Mouse (Mus musculus): ENCODE results near the gene Pip5k1b. TPM values are rescaled to one million over a fixed set of nuclear protein-coding genes. Genes with fewer than 3 reads are reported as not detected.

Gene Pip5k1b
- polyA plus RNA-seq, 1 experiment from 2014 or later: 1.6 TPM

GRCm38 (mm10) chr19:24509391-24509790, 46.3 kb downstream of the Pip5k1b start:
- Histone ChIP-seq H3K27me3 (no peaks in the 10 kb centered on the region), H3K9me3 (replicated peaks) (no peaks in the 10 kb centered on the region), H3K4me1 (peaks cover 14% of the 10 kb centered on the region), H3K4me3 (no peak overlapping the region), H3K4me2 (no peak overlapping the region), H3K36me3 (ENCODE audit: poor library complexity, severe bottlenecking) (no peaks in the 10 kb centered on the region), H3K27ac (no peak overlapping the region), H3K9ac (no peak overlapping the region)
- no peak for ATAC-seq
- WGBS: 80% methylated on average over 6 of the region's 6 CpGs

GRCm38 (mm10) chr19:24508087-24508767, 47.4 kb downstream of the Pip5k1b start:
- Histone ChIP-seq H3K27me3 (no peaks in the 10 kb centered on the region), H3K9me3 (replicated peaks) (no peaks in the 10 kb centered on the region), H3K27ac (no peak overlapping the region), H3K9ac (no peak overlapping the region), H3K36me3 (ENCODE audit: poor library complexity, severe bottlenecking) (no peaks in the 10 kb centered on the region), H3K4me3 (no peak overlapping the region), H3K4me1 (peaks cover 14% of the 10 kb centered on the region), H3K4me2 (no peak overlapping the region)
- no peak for ATAC-seq
- 18% methylated on average over 13 of the region's 13 CpGs for WGBS

GRCm38 (mm10) chr19:24502736-24503421, 52.8 kb downstream of the Pip5k1b start:
- no peaks in the 10 kb centered on the region for H3K27me3 ChIP-seq
- H3K9me3 ChIP-seq (replicated peaks): no peaks in the 10 kb centered on the region
- no peaks in the 10 kb centered on the region for H3K36me3 ChIP-seq (ENCODE audit: poor library complexity, severe bottlenecking)
- H3K4me1 ChIP-seq: peaks cover 2% of the 10 kb centered on the region
- 86% methylated on average over 10 of the region's 10 CpGs for WGBS
- no peak overlapping the region for H3K4me3 ChIP-seq
- H3K9ac ChIP-seq: no peak overlapping the region
- H3K27ac ChIP-seq: no peak overlapping the region
- H3K4me2 ChIP-seq: no peak overlapping the region
- ATAC-seq: no peak

GRCm38 (mm10) chr19:24501525-24501924, 54.1 kb downstream of the Pip5k1b start:
- no peaks in the 10 kb centered on the region for H3K4me1 ChIP-seq
- no peak overlapping the region for H3K27ac ChIP-seq
- H3K27me3 ChIP-seq: no peaks in the 10 kb centered on the region
- no peak overlapping the region for H3K4me2 ChIP-seq
- H3K9ac ChIP-seq: no peak overlapping the region
- H3K4me3 ChIP-seq: no peak overlapping the region
- ATAC-seq: no peak
- no peaks in the 10 kb centered on the region for H3K36me3 ChIP-seq (ENCODE audit: poor library complexity, severe bottlenecking)
- no peaks in the 10 kb centered on the region for H3K9me3 ChIP-seq (replicated peaks)

- Histone ChIP-seq H3K4me3 (no peak overlapping the region), H3K9ac (no peak overlapping the region), H3K4me2 (no peak overlapping the region), H3K27ac (no peak overlapping the region), H3K4me1 (no peaks in the 10 kb centered on the region), H3K27me3 (no peaks in the 10 kb centered on the region), H3K9me3 (replicated peaks) (no peaks in the 10 kb centered on the region), H3K36me3 (ENCODE audit: poor library complexity, severe bottlenecking) (no peaks in the 10 kb centered on the region)
- WGBS: 83% methylated on average over 5 of the region's 5 CpGs
- ATAC-seq: no peak
Measured at GRCm38 (mm10) chr19:24500431-24500830, 55.2 kb downstream of the Pip5k1b start.

GRCm38 (mm10) chr19:24499291-24499690, 56.4 kb downstream of the Pip5k1b start:
- Histone ChIP-seq H3K4me2 (no peak overlapping the region), H3K9me3 (replicated peaks) (no peaks in the 10 kb centered on the region), H3K27me3 (no peaks in the 10 kb centered on the region), H3K27ac (no peak overlapping the region), H3K4me3 (no peak overlapping the region), H3K9ac (no peak overlapping the region), H3K4me1 (no peaks in the 10 kb centered on the region), H3K36me3 (ENCODE audit: poor library complexity, severe bottlenecking) (no peaks in the 10 kb centered on the region)
- ATAC-seq: no peak
- 73% methylated on average over 3 of the region's 3 CpGs for WGBS

- peaks cover 3% of the 10 kb centered on the region; the same call in 1 of the 2 replicates for H3K4me1 ChIP-seq
- 96% methylated on average over 4 of the region's 4 CpGs for WGBS
- no peak overlapping the region for H3K9ac ChIP-seq
- H3K27me3 ChIP-seq: no peaks in the 10 kb centered on the region
- no peak for ATAC-seq
- no peak overlapping the region for H3K4me3 ChIP-seq
- no peak overlapping the region for H3K4me2 ChIP-seq
- H3K36me3 ChIP-seq (ENCODE audit: poor library complexity, severe bottlenecking): no peaks in the 10 kb centered on the region
- H3K9me3 ChIP-seq (replicated peaks): no peaks in the 10 kb centered on the region
- no peak overlapping the region for H3K27ac ChIP-seq
Measured at GRCm38 (mm10) chr19:24493887-24494286, 61.8 kb downstream of the Pip5k1b start.

- H3K4me3 ChIP-seq: no peak overlapping the region
- H3K27ac ChIP-seq: no peak overlapping the region
- peaks cover 3% of the 10 kb centered on the region; the same call in 1 of the 2 replicates for H3K4me1 ChIP-seq
- no peak overlapping the region for H3K9ac ChIP-seq
- H3K4me2 ChIP-seq: no peak overlapping the region
- no peak for ATAC-seq
- H3K9me3 ChIP-seq (replicated peaks): no peaks in the 10 kb centered on the region
- H3K27me3 ChIP-seq: no peaks in the 10 kb centered on the region
- no peaks in the 10 kb centered on the region for H3K36me3 ChIP-seq (ENCODE audit: poor library complexity, severe bottlenecking)
- 6% methylated on average over 3 of the region's 3 CpGs for WGBS
Measured at GRCm38 (mm10) chr19:24491824-24492223, 63.8 kb downstream of the Pip5k1b start.

- WGBS: 77% methylated on average over 5 of the region's 5 CpGs
- H3K4me3 ChIP-seq: no peak overlapping the region
Measured at GRCm38 (mm10) chr19:24490275-24490674, 65.4 kb downstream of the Pip5k1b start.

GRCm38 (mm10) chr19:24486433-24487296, 69.0 kb downstream of the Pip5k1b start:
- WGBS: 80% methylated on average over 8 of the region's 8 CpGs
- no peaks in the 10 kb centered on the region for H3K36me3 ChIP-seq (ENCODE audit: poor library complexity, severe bottlenecking)
- no peaks in the 10 kb centered on the region for H3K27me3 ChIP-seq
- H3K4me1 ChIP-seq: peaks cover 1% of the 10 kb centered on the region; the same call in 1 of the 2 replicates
- no peak overlapping the region for H3K27ac ChIP-seq
- H3K4me3 ChIP-seq: no peak overlapping the region
- no peaks in the 10 kb centered on the region for H3K9me3 ChIP-seq (replicated peaks)
- H3K4me2 ChIP-seq: no peak overlapping the region
- H3K9ac ChIP-seq: no peak overlapping the region
- no peak for ATAC-seq

More at GRCm38 (mm10) chr19:24490275-24490674, 65.4 kb downstream of the Pip5k1b start:
- H3K4me1 ChIP-seq: peaks cover 3% of the 10 kb centered on the region; the same call in 1 of the 2 replicates
- no peak overlapping the region for H3K27ac ChIP-seq
- no peaks in the 10 kb centered on the region for H3K36me3 ChIP-seq (ENCODE audit: poor library complexity, severe bottlenecking)
- no peak for ATAC-seq
- H3K4me2 ChIP-seq: no peak overlapping the region
- H3K9ac ChIP-seq: no peak overlapping the region
- no peaks in the 10 kb centered on the region for H3K9me3 ChIP-seq (replicated peaks)
- no peaks in the 10 kb centered on the region for H3K27me3 ChIP-seq

GRCm38 (mm10) chr19:24484612-24485194, 71.0 kb downstream of the Pip5k1b start:
- H3K9ac ChIP-seq: no peak overlapping the region
- no peak overlapping the region for H3K4me3 ChIP-seq
- no peaks in the 10 kb centered on the region for H3K9me3 ChIP-seq (replicated peaks)
- H3K36me3 ChIP-seq (ENCODE audit: poor library complexity, severe bottlenecking): no peaks in the 10 kb centered on the region
- no peak for ATAC-seq
- 14% methylated on average over 4 of the region's 4 CpGs for WGBS
- H3K27ac ChIP-seq: no peak overlapping the region
- H3K4me1 ChIP-seq: no peaks in the 10 kb centered on the region
- no peaks in the 10 kb centered on the region for H3K27me3 ChIP-seq
- H3K4me2 ChIP-seq: no peak overlapping the region

GRCm38 (mm10) chr19:24480916-24481315, 74.8 kb downstream of the Pip5k1b start:
- H3K4me1 ChIP-seq: peaks cover 15% of the 10 kb centered on the region
- no peak for ATAC-seq
- H3K27me3 ChIP-seq: no peaks in the 10 kb centered on the region
- H3K4me2 ChIP-seq: no peak overlapping the region
- H3K27ac ChIP-seq: no peak overlapping the region
- H3K4me3 ChIP-seq: no peak overlapping the region
- WGBS: 74% methylated on average over 2 of the region's 2 CpGs
- no peak overlapping the region for H3K9ac ChIP-seq
- H3K9me3 ChIP-seq (replicated peaks): no peaks in the 10 kb centered on the region
- H3K36me3 ChIP-seq (ENCODE audit: poor library complexity, severe bottlenecking): no peaks in the 10 kb centered on the region

Data from forebrain, embryonic 13.5 days (tissue).